Mouse (Mus musculus) limb, embryonic 15.5 days (tissue): ENCODE measurements at regions not wholly inside any gene's neighbourhood (a gene's known extent, or its start where the extent isn't known, plus 50 kb on each side); places are given as distances from the start of the nearest gene placed in this dataset.
"Not testable (repeated sequence)": the region's sequence is repeated elsewhere in the genome, so short reads cannot be mapped to it uniquely, and the experiment has no call there.

Experiments
- ATAC-seq: fragments of 200-750 bp; cut with Nextera tagmentation; 2 replicates; pipeline ENCODE4 v1.8.0; 2017; ENCODE audit warnings: low read depth, moderate TSS enrichment; ENCODE audit not compliant: insufficient number of reproducible peaks, low FRiP score, low TSS enrichment
- H3K27ac ChIP-seq: fragments of 300-500 bp; sonication (generic); 2 replicates; pipeline ENCODE4 v1.5.1; 2015; ENCODE audit warnings: moderate library complexity, mild to moderate bottlenecking, inconsistent platforms
- H3K27me3 ChIP-seq: fragments of 300-500 bp; sonication (generic); 2 replicates; pipeline ENCODE4 v1.6.1; 2015; ENCODE audit warnings: inconsistent platforms
- H3K36me3 ChIP-seq: fragments of 300-500 bp; sonication (generic); 2 replicates; pipeline ENCODE4 v1.6.1; 2015; ENCODE audit warnings: inconsistent platforms
- H3K4me1 ChIP-seq: fragments of 300-500 bp; sonication (generic); 2 replicates; pipeline ENCODE4 v1.6.1; 2015; ENCODE audit warnings: inconsistent platforms
- H3K4me2 ChIP-seq: fragments of 300-500 bp; sonication (generic); 2 replicates; pipeline ENCODE4 v1.6.1; 2015; ENCODE audit warnings: mild to moderate bottlenecking, inconsistent platforms
- H3K4me3 ChIP-seq: fragments of 300-500 bp; sonication (generic); 2 replicates; pipeline ENCODE4 v1.5.1; 2015; ENCODE audit warnings: mild to moderate bottlenecking, inconsistent platforms
- H3K9ac ChIP-seq: fragments of 300-500 bp; sonication (generic); 2 replicates; pipeline ENCODE4 v1.6.1; 2015; ENCODE audit warnings: inconsistent platforms
- H3K9me3 ChIP-seq: fragments of 300-500 bp; sonication (generic); 2 replicates; pipeline ENCODE4 v1.6.1; 2016; ENCODE audit warnings: inconsistent platforms
- WGBS: fragments of 180-500 bp; shearing (Covaris S2); methylation state at CpG from one replicate; pipeline ENCODE4 v1.1.7; 2015; 5-methylcytosine and 5-hydroxymethylcytosine counted together

DNA sequence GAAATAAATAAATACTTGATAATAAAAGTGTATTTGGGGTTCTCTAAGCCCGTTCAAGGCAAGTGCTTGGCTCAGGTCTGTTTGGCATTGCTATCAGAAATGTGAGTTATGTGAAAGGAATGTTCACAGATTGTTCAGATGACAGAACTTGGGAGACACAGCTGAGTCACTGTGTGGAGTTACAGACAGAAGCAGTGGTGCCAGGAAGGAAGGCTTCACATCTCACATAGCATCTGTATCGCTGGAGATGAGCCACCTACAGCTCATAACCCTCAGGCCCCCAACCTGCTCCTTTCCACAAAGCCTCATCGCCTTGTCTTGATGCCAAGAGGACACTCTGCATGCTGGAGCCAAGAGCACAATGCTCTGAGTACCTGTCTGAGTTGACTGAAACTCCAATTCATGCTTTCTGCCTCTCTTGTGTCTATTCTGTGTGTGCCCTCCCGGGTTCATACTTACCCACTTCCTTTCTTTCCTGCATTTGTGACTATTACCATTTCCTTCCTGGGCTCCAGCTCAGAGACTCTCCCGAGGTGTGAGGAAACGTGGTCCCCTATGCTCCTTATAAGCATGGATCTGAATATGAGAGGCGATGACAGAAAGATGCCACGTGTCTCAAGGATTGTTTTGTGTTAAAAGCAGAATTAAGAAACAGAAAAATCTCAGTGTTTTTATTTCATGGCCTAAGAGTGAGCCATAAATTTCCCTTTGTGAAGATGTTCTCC is 79.6 kb downstream of the Cd24a start:
- Histone ChIP-seq H3K4me1 (0 out of 2 replicates have a peak, but pooled peaks cover 2% of the 10 kb centered on the region), H3K4me2 (no peak overlapping the region), H3K27ac (no peak overlapping the region), H3K9ac (no peak overlapping the region), H3K9me3 (no peaks in the 10 kb centered on the region), H3K27me3 (no peaks in the 10 kb centered on the region), H3K4me3 (no peak overlapping the region), H3K36me3 (no peaks in the 10 kb centered on the region)
- no peak for ATAC-seq
- WGBS, result 68% methylated on average over 8 of the region's 8 CpGs

DNA sequence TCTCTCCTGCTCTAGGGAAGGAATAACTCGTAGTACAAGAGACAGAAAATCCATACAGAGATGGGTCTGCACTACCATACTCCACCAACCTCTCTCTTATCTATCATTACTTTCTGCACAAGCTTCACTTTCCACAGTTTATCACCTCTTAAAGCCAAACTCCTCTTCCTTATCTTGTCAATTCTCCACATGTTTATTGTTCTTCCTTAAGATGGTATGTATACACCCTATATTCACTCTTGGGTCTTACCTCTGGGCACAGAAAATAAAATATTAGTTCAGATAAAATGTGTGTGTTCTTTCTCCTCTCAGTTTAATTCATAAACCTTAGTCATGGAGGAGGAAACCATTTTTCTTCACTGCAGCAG is 80.1 kb downstream of the Cd24a start:
- Histone ChIP-seq H3K4me2 (no peak overlapping the region), H3K9me3 (no peaks in the 10 kb centered on the region), H3K27me3 (no peaks in the 10 kb centered on the region), H3K9ac (no peak overlapping the region), H3K4me1 (0 out of 2 replicates have a peak, but pooled peaks cover 2% of the 10 kb centered on the region), H3K27ac (no peak overlapping the region), H3K36me3 (no peaks in the 10 kb centered on the region), H3K4me3 (no peak overlapping the region)
- ATAC-seq, result no peak
- 91% methylated on average over 1 of the region's 1 CpGs for WGBS

DNA sequence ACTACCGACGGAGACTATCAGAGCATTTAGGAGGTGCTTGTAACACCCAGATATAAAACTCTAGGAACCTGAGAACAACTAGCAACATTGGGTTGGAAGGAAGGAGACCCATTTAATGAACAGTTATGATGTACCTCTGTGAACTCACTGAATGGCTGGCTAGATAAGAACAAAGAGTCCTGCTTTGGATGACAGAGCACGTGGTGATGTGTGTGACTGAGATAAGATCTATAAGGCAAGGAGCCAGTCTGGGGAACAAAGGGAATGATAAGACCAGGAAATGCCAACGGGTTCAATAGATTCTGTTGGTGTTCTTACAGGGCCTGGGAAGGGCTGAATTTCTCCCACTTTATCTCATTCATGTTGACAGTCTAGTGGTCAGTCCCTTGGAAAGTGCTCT is 86.8 kb downstream of the Cd24a start:
- no peak overlapping the region for H3K4me2 ChIP-seq
- WGBS, result 73% methylated on average over 4 of the region's 4 CpGs
- peaks cover 12% of the 10 kb centered on the region for H3K4me1 ChIP-seq
- no peak overlapping the region for H3K9ac ChIP-seq
- no peak overlapping the region for H3K27ac ChIP-seq
- H3K4me3 ChIP-seq, result no peak overlapping the region
- H3K36me3 ChIP-seq, result no peaks in the 10 kb centered on the region
- ATAC-seq, result no peak
- no peaks in the 10 kb centered on the region for H3K9me3 ChIP-seq
- no peaks in the 10 kb centered on the region for H3K27me3 ChIP-seq

DNA sequence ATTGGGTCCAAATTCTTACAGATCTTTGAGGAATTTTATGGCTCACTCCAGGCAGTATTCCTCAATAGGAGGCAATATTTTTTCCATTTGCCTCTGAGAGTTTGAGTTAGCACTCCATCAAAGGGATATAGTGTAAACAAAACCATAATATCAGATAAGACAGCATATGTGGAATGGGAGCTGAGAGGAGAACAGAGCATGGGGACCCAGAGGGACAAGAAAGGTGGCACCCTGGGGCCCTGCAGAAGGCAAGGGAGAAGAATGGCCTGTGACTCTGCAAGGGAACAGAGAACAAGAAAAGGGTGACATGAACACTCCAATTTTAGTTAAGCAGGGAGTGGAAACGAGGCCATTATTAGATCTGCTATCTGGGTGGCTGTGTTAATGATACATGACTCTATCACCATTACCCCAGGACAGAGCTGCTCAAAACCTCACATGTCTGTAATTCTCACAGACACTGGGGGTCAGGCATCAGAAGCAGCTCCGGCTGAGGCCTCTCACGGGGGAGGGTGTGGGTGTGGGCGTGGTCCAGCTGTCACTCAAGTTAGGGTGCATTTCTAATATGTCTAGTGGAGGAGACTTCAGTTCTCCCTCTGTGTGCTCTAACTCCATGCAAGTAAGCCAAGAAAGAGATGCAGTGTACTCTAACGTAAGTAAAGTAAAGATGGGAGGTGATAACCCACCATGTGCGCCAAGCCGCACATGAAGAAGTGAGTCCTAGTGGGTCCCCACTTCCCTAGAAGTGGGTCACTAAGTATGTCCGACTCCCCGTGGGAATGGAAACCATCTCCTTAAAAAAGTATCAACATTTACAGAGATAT is 88.4 kb downstream of the Cd24a start:
- ATAC-seq, result no peak
- no peak overlapping the region for H3K4me3 ChIP-seq
- WGBS, result 71% methylated on average over 9 of the region's 9 CpGs
- no peaks in the 10 kb centered on the region for H3K27me3 ChIP-seq
- H3K9ac ChIP-seq, result no peak overlapping the region
- no peak overlapping the region for H3K27ac ChIP-seq
- H3K4me2 ChIP-seq, result no peak overlapping the region
- H3K9me3 ChIP-seq, result no peaks in the 10 kb centered on the region
- peaks cover 14% of the 10 kb centered on the region for H3K4me1 ChIP-seq
- H3K36me3 ChIP-seq, result no peaks in the 10 kb centered on the region

DNA sequence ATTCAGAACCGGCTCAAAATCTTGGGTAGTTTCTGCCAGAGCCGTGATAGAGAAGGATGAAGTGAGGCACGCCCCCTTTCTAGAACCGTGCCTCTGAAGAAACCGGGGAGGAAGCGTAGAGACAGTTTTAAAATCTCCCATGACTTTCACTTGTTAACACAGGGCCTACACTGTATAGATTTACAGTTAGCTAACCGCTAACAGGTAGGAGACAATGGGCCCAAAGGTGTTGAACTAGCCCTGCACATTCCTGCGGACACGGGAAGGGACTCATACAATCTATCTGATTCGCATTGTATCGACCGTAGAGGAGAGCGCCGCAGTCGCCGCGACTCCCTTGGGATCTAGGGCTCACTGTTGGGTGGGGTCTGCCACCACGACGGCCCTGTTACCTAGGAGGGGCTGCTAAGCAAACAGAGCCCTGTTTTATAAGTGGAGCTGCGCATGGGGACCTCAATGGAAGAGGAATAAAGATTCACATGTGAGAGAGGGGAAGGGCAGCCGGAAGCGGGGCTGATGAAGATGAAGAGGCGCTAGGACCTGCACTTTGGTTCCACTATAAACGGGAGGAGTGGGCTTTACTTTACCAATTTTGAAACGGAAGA is 89.1 kb downstream of the Cd24a start:
- 60% methylated on average over 25 of the region's 25 CpGs for WGBS
- Histone ChIP-seq H3K9ac (no peak overlapping the region), H3K4me3 (no peak overlapping the region), H3K27me3 (no peaks in the 10 kb centered on the region), H3K4me2 (no peak overlapping the region), H3K36me3 (no peaks in the 10 kb centered on the region), H3K27ac (no peak overlapping the region), H3K4me1 (peaks cover 14% of the 10 kb centered on the region), H3K9me3 (no peaks in the 10 kb centered on the region)
- no peak for ATAC-seq

DNA sequence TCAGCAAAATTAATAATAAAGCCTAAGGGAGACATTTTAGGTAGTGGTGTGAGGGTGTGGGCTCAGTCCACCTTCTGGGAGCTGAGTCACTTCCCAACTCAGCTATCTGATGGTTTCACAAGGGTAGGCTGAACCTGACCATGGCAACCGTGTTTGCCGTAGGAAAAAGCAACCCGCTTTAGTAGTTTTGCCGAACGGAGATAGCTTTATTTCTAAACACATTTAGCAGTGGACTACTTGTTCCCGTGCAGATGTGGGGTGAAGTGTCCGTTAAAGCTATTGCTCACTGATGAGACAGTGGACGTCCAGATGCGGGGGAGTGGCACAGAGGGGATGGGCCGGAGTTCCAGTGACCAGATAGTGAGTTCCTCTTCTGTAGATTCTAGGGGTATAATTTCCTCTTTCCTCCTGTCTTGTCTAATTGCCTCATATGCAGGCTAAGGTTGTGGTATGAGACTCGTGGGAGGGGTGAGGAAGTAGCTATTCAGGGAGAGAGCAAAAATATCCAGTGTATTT is 89.7 kb downstream of the Cd24a start:
- Histone ChIP-seq H3K4me2 (no peak overlapping the region), H3K27ac (no peak overlapping the region), H3K9ac (no peak overlapping the region), H3K4me3 (no peak overlapping the region), H3K4me1 (peaks cover 20% of the 10 kb centered on the region), H3K36me3 (no peaks in the 10 kb centered on the region), H3K9me3 (no peaks in the 10 kb centered on the region), H3K27me3 (no peaks in the 10 kb centered on the region)
- WGBS, result 63% methylated on average over 11 of the region's 11 CpGs
- ATAC-seq, result no peak

DNA sequence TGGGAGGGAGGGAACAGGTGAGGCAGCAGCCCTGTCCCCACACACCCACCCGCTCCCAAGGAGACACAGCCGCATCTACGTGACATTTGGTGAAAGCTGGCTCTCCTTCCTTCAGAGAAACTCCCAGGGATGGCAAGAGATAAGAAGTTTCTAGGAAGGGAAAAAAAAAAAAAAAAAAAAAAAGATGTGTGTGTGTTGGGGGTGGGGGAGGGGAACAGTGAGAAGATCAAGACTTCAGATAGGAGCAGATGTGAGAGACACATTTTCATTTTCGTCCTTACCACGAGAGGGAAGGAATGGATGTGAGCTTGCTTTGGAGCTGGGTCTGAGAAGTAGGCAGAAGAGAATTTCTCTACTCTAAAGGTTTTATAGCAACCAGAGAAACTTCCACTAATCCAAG is 91.4 kb downstream of the Cd24a start:
- ATAC-seq, result no peak
- Histone ChIP-seq H3K4me1 (peaks cover 20% of the 10 kb centered on the region), H3K4me2 (no peak overlapping the region), H3K4me3 (no peak overlapping the region), H3K27me3 (no peaks in the 10 kb centered on the region), H3K9ac (no peak overlapping the region), H3K36me3 (no peaks in the 10 kb centered on the region), H3K27ac (no peak overlapping the region), H3K9me3 (no peaks in the 10 kb centered on the region)
- 57% methylated on average over 5 of the region's 5 CpGs for WGBS

DNA sequence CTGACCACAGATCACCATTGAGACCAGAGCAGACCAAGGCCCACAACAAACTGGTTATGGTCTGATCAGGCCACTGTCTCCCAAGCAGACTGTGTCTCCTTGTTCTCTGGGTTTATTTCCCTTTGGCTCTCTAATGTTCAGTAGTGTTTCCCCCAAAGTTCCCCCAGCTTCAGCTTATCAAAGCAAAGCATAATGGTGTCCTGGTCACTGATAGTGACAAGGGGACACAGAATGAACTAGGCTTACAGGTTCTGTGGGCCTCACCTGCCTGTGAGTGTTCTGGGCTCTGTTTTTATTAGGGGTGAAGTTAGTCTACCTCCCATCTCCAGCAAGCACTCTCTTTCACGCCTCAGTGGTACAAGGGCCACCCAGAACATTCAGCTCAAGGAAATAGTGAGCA is 92.7 kb downstream of the Cd24a start:
- WGBS, result 89% methylated on average over 1 of the region's 1 CpGs
- no peak for ATAC-seq
- no peak overlapping the region for H3K27ac ChIP-seq
- H3K36me3 ChIP-seq, result no peaks in the 10 kb centered on the region
- no peak overlapping the region for H3K9ac ChIP-seq
- no peak overlapping the region for H3K4me2 ChIP-seq
- H3K9me3 ChIP-seq, result no peaks in the 10 kb centered on the region
- peaks cover 20% of the 10 kb centered on the region for H3K4me1 ChIP-seq
- H3K27me3 ChIP-seq, result no peaks in the 10 kb centered on the region
- H3K4me3 ChIP-seq, result no peak overlapping the region

DNA sequence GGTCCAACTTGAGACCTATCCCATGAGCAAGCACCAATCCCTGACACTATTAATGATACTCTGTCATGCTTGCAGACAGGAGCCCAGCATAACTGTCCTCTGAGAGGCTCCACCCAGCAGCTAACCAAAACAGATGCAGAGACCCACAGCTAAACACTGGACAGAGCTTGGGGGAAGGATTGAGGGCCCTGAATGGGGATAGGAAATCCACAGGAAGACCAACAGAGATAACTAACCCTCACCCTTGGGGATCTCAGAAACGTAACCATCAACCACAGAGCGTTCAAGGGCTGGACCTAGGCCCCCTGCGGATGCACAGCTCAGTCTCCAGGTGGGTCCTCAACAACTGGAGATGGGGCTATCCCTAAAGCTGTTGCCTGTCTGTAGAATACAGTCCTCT is 93.7 kb downstream of the Cd24a start:
- ATAC-seq, result no peak
- WGBS, result 91% methylated on average over 3 of the region's 3 CpGs
- Histone ChIP-seq H3K36me3 (no peaks in the 10 kb centered on the region), H3K9me3 (no peaks in the 10 kb centered on the region), H3K27me3 (no peaks in the 10 kb centered on the region), H3K4me2 (no peak overlapping the region), H3K4me1 (peaks cover 20% of the 10 kb centered on the region), H3K27ac (no peak overlapping the region), H3K4me3 (no peak overlapping the region), H3K9ac (no peak overlapping the region)

DNA sequence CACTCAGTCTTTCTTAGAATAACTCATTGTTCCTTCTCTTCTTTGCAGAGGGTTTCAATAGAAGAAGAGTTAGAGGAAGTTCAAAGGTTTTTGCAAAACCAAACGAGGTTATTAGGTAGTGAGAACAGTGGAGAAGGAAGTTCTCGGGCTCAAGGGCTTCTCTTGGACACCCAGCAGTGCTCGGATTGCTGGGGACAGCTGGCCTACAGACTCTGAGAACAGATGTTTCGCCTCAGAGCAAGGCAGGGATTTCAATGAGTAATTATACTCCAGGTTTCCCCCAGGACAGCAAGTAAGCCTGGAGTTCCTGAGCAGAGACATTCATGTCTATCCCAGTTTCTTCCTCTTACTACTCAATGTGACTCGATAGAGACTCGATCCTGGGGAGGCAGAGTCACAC is 94.4 kb downstream of the Cd24a start:
- no peak for ATAC-seq
- peaks cover 14% of the 10 kb centered on the region; the same call in 1 of the 2 replicates for H3K4me1 ChIP-seq

DNA sequence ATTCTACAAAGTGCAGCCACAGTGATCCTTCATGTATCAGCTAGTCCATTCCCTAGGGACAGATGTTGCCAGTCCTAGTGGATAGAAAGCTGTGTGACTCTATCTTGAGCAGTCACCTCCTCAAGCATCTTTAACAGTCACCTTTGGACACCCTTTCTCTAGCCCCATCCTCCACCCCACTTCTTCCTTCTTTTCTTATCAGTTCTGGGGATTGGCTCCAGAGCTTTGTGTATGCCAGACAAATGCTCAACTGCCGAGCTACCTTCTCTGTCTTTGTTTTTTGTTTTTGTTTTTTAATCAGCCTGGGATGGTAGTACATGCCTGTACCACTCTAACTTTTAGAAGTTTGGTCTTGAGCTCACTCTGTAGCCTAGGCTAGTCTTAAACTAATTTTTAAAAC is 96.7 kb downstream of the Cd24a start:
- Histone ChIP-seq H3K27ac (no peak overlapping the region), H3K4me3 (no peak overlapping the region), H3K27me3 (no peaks in the 10 kb centered on the region), H3K36me3 (no peaks in the 10 kb centered on the region), H3K9me3 (no peaks in the 10 kb centered on the region), H3K9ac (no peak overlapping the region), H3K4me2 (no peak overlapping the region), H3K4me1 (peaks cover 8% of the 10 kb centered on the region; the same call in 1 of the 2 replicates)
- 63% methylated on average over 1 of the region's 1 CpGs for WGBS
- ATAC-seq, result no peak

More for the DNA sequence above, 94.4 kb downstream of the Cd24a start:
- no peaks in the 10 kb centered on the region for H3K27me3 ChIP-seq
- no peaks in the 10 kb centered on the region for H3K36me3 ChIP-seq
- 29% methylated on average over 6 of the region's 6 CpGs for WGBS
- no peak overlapping the region for H3K9ac ChIP-seq
- H3K4me2 ChIP-seq, result no peak overlapping the region
- H3K27ac ChIP-seq, result no peak overlapping the region
- no peaks in the 10 kb centered on the region for H3K9me3 ChIP-seq
- no peak overlapping the region for H3K4me3 ChIP-seq

DNA sequence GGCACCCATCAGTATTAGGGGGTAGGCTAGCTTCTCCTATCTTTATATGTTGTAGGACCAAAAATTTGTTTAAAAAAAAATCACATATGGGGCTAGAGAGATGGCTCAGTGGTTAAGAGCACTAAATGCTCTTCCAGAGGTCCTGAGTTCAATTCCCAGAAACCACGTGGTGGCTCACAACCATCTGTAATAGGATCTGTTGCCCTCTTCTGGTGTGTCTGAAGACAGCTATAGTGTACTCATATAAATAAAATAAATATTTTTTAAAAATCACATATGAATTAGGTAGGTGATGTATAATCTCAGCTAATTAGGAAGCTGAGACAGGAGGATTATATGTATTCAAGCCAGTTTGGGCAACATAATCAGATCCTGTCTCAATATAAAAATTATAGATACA is 97.4 kb downstream of the Cd24a start:
- not testable (repeated sequence) for H3K4me3 ChIP-seq, H3K9ac ChIP-seq, H3K4me2 ChIP-seq, H3K4me1 ChIP-seq, H3K9me3 ChIP-seq, H3K27me3 ChIP-seq, H3K36me3 ChIP-seq, ATAC-seq, H3K27ac ChIP-seq
- WGBS, result 64% methylated on average over 1 of the region's 1 CpGs
